Mouse (Mus musculus) liver, embryonic 11.5 days (tissue): Measurements from ENCODE around the gene Ccnb1. TPM values are rescaled to one million over a fixed set of nuclear protein-coding genes. Genes with fewer than 3 reads are reported as not detected.
"Not testable (repeated sequence)": the region's sequence is repeated elsewhere in the genome, so short reads cannot be mapped to it uniquely, and the experiment has no call there.

Source experiments
- ATAC-seq: fragments of 200-750 bp; cut with Nextera tagmentation; replicated peaks from 2 replicates; pipeline ENCODE4 v1.8.0; 2017; ENCODE audit warnings: moderate number of reproducible peaks, mild to moderate bottlenecking, moderate TSS enrichment, moderate library complexity; ENCODE audit not compliant: low FRiP score
- DNase-seq: peaks from one replicate; pipeline ENCODE4 v3.0.0-alpha.2; 2017; ENCODE audit warnings: low spot score
- H3K27ac ChIP-seq: fragments of 300-500 bp; sonication (generic); 2 replicates; pipeline ENCODE4 v1.5.1; 2014; ENCODE audit warnings: mild to moderate bottlenecking, low read depth, low read length, control low read depth
- H3K27me3 ChIP-seq: fragments of 300-500 bp; sonication (generic); replicated peaks from 2 replicates; pipeline ENCODE4 v1.6.1; 2014; ENCODE audit warnings: low read length, mixed read lengths; ENCODE audit not compliant: control insufficient read depth, insufficient read depth
- H3K36me3 ChIP-seq: fragments of 300-500 bp; sonication (generic); 2 replicates; pipeline ENCODE4 v1.6.1; 2014; ENCODE audit warnings: mild to moderate bottlenecking, low read length, moderate library complexity, mixed read lengths; ENCODE audit not compliant: control insufficient read depth, insufficient read depth
- H3K4me1 ChIP-seq: fragments of 300-500 bp; sonication (generic); replicated peaks from 2 replicates; pipeline ENCODE4 v1.6.1; 2014; ENCODE audit warnings: low read length, mixed read lengths; ENCODE audit not compliant: control insufficient read depth, insufficient read depth
- H3K4me2 ChIP-seq: fragments of 300-500 bp; sonication (generic); 2 replicates; pipeline ENCODE4 v1.6.1; 2014; ENCODE audit warnings: mild to moderate bottlenecking, control low read depth, moderate library complexity
- H3K4me3 ChIP-seq: fragments of 300-500 bp; sonication (generic); 2 replicates; pipeline ENCODE4 v1.5.1; 2014; ENCODE audit warnings: low read depth, low read length, control low read depth
- H3K9ac ChIP-seq: fragments of 300-500 bp; sonication (generic); 2 replicates; pipeline ENCODE4 v1.6.1; 2014; ENCODE audit warnings: low read depth, low read length, control low read depth
- H3K9me3 ChIP-seq: fragments of 300-500 bp; sonication (generic); 2 replicates; pipeline ENCODE4 v1.6.1; 2016; ENCODE audit warnings: low read length, inconsistent platforms, mixed read lengths; ENCODE audit not compliant: control insufficient read depth
- WGBS: fragments of 180-500 bp; shearing (Covaris S2); extraction: QIAGEN DNeasy Blood & Tissue Kit; methylation state at CpG from one replicate; pipeline ENCODE4 v1.1.7; 2014; 5-methylcytosine and 5-hydroxymethylcytosine counted together
- polyA plus RNA-seq: library from polyadenylated mRNA; unstranded; fragments of >200 nt; fragmentation: Nextera tagmentation; extraction: Ambion mirVana; gene quantifications from 2 replicates; pipeline ENCODE4 v1.2.1, GENCODE M21; 2014

The Ccnb1 gene
- polyA plus RNA-seq, 1 experiment from 2014 or later = 343 TPM

DNA sequence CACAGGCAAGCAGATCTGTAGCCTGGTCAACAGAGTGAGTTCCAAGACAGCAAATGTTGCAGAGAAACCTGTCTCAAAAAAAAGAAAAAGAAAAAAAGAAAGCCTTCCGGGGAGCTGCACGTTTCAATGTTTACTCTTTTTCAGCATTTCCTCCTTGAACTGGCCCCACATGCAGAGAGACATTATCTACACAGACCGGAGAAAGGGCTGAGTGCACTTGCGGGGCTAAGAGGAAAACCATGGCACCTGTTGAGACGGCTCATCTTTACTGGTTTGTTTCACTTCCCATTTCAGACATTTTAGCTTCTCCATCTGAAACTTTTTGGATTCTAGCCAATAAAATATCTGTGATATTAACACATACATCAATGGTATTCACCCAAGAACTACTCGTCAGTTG, 37.9 kb upstream of the Ccnb1 start:
- Histone ChIP-seq H3K4me2 (no peak overlapping the region), H3K4me1 (no peaks in the 10 kb centered on the region), H3K9ac (no peak overlapping the region), H3K9me3 (no peaks in the 10 kb centered on the region), H3K27ac (no peak overlapping the region), H3K27me3 (no peaks in the 10 kb centered on the region), H3K4me3 (no peak overlapping the region), H3K36me3 (peaks cover 28% of the 10 kb centered on the region)
- 71% methylated on average over 6 of the region's 6 CpGs for WGBS
- no peak for ATAC-seq
- no peak for DNase-seq

DNA sequence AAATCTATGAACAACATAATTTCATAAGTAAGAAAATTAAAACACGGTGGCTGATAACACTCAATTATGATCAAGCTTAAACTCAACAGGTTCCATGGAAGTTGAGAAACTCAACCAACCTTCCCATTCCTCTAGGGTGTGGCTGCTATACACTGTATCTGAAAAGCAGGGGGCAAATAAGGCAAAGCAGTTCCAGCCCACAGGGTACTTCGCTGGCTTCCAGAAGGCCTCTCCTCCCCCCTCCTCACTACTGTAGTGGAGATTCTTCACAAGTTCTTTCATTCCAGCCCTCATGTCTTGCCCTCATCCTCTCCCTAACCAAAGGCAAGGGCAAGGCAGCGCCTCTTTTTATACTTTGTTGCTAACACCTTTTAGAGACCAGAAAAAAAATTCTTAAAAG, 37.5 kb upstream of the Ccnb1 start:
- H3K27ac ChIP-seq = no peak overlapping the region
- H3K36me3 ChIP-seq = peaks cover 31% of the 10 kb centered on the region
- H3K4me1 ChIP-seq = no peaks in the 10 kb centered on the region
- H3K9ac ChIP-seq = no peak overlapping the region
- no peaks in the 10 kb centered on the region for H3K9me3 ChIP-seq
- H3K4me3 ChIP-seq = no peak overlapping the region
- no peaks in the 10 kb centered on the region for H3K27me3 ChIP-seq
- H3K4me2 ChIP-seq = no peak overlapping the region
- 91% methylated on average over 3 of the region's 3 CpGs for WGBS
- DNase-seq (no peak), ATAC-seq (no peak)

DNA sequence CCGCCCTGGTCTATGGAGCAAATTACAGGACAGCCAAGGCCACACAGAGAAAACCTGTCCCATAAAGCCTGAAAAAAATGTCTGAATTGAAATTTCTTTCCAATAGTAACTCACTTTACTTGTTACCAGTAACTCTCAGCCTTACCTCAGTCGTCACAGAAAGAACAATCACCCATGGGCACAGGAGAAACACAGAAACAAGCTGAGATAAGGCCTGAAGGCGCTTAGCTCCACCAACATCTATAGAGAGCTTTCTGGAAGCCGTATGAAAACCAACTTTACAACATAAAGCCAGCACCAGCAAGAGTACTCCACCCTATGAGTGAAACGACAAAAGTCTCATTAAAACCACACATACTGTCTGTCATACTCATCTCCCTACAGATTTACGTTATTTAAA, 28.1 kb upstream of the Ccnb1 start:
- H3K9me3 ChIP-seq = no peaks in the 10 kb centered on the region
- ATAC-seq = no peak
- H3K4me3 ChIP-seq = no peak overlapping the region
- H3K4me1 ChIP-seq = no peaks in the 10 kb centered on the region
- no peak overlapping the region for H3K9ac ChIP-seq
- no peak overlapping the region for H3K27ac ChIP-seq
- WGBS = 85% methylated on average over 6 of the region's 6 CpGs
- H3K4me2 ChIP-seq = no peak overlapping the region
- H3K36me3 ChIP-seq = peaks cover 39% of the 10 kb centered on the region
- no peak for DNase-seq
- H3K27me3 ChIP-seq = no peaks in the 10 kb centered on the region

DNA sequence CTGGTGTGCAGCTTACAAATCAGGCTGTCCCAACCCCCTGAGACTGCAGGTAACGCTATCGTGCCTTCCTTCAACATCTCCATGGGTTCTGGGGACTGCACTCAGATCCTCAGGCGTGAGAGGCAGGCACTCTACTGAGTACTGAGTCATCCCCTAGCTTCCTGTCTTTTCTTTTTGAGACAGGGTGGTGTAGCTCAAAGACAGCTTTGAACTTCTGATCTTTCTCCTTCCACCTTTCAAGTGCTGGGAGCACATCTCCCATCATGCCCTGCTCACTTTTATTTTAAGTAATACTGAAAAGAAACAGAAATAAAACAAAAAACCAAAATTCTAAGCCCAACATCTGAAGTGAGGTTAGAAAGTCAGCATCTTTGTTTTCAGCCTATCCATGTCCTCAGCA, 19.4 kb upstream of the Ccnb1 start:
- Histone ChIP-seq H3K4me1 (no peaks in the 10 kb centered on the region), H3K9ac (no peak overlapping the region), H3K36me3 (peaks cover 51% of the 10 kb centered on the region), H3K4me3 (no peak overlapping the region), H3K9me3 (no peaks in the 10 kb centered on the region), H3K4me2 (no peak overlapping the region), H3K27ac (no peak overlapping the region), H3K27me3 (no peaks in the 10 kb centered on the region)
- DNase-seq (no peak), ATAC-seq (no peak)
- WGBS = 92% methylated on average over 3 of the region's 3 CpGs

DNA sequence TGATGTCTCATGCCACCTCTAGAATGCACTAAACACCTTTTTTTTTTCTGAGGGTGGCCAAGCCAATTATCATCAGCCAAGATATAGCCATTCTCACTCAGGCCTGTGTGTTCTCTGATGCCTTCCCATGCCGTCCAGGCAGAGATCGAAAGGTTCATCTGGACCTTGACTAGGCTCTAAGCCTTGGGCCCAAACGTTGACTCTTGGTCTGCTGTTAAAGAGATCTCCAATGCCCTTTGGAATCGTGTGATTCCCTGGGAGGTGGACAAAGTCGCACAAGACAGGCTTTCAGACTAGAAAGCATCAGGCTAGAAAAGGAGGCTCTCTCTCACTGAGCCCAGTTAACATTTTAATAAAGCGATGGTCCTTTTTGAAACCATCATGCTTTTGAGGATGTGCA, 10.8 kb upstream of the Ccnb1 start:
- H3K9me3 ChIP-seq = no peaks in the 10 kb centered on the region
- DNase-seq (no peak), ATAC-seq (no peak)
- H3K9ac ChIP-seq = no peak overlapping the region
- no peaks in the 10 kb centered on the region for H3K4me1 ChIP-seq
- H3K4me2 ChIP-seq = no peak overlapping the region
- H3K36me3 ChIP-seq = peaks cover 10% of the 10 kb centered on the region; the same call in 1 of the 2 replicates
- 85% methylated on average over 6 of the region's 6 CpGs for WGBS
- H3K27me3 ChIP-seq = no peaks in the 10 kb centered on the region
- no peak overlapping the region for H3K27ac ChIP-seq
- H3K4me3 ChIP-seq = no peak overlapping the region

DNA sequence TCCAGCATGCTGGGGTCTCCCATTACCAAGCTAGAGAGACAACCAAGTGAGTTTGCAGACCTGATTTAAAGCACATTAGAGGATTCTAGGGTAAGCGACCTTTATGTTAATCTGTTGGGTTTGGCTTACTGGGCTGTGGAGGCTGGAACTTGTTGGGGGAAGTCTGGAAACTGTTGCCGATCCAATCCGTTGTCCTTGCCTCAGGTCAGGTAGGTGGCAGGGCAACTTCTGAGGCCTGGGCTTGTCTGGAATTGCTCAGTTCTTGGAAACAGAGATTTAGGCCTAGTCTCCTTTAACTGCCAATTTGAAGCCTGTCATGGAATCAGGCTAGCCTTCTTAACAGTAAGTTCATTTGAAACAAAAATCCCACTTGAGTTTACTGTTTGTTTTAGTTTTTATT, 2.7 kb upstream of the Ccnb1 start:
- H3K36me3 ChIP-seq = peaks cover 3% of the 10 kb centered on the region; the same call in 1 of the 2 replicates
- DNase-seq (no peak), ATAC-seq (no peak)
- no peak overlapping the region for H3K4me2 ChIP-seq
- no peaks in the 10 kb centered on the region for H3K9me3 ChIP-seq
- no peak overlapping the region for H3K4me3 ChIP-seq
- H3K9ac ChIP-seq = no peak overlapping the region
- WGBS = 87% methylated on average over 3 of the region's 3 CpGs
- H3K27ac ChIP-seq = no peak overlapping the region
- peaks cover 10% of the 10 kb centered on the region for H3K4me1 ChIP-seq
- H3K27me3 ChIP-seq = no peaks in the 10 kb centered on the region

DNA sequence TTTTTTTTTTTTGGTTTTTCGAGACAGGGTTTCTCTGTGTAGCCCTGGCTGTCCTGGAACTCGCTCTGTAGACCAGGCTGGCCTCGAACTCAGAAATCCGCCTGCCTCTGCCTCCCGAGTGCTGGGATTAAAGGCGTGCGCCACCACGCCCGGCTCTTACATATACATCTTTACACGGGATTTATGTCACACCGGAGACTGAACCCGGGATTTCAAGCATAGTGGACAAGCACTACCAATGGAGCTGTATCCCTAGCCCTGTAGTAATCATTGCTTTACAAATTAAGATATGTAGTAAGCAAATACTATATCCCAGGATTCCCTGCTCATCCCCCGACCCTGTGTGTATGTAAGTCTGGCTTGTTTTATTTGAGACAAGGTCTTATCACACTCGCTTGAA, 1.7 kb upstream of the Ccnb1 start:
- ATAC-seq, H3K9ac ChIP-seq, H3K9me3 ChIP-seq, DNase-seq, H3K4me3 ChIP-seq, H3K4me2 ChIP-seq, H3K27me3 ChIP-seq, H3K27ac ChIP-seq: not testable (repeated sequence)
- peaks cover 18% of the 10 kb centered on the region for H3K4me1 ChIP-seq
- 93% methylated on average over 10 of the region's 14 CpGs for WGBS
- H3K36me3 ChIP-seq = peaks cover 11% of the 10 kb centered on the region; the same call in 1 of the 2 replicates

DNA sequence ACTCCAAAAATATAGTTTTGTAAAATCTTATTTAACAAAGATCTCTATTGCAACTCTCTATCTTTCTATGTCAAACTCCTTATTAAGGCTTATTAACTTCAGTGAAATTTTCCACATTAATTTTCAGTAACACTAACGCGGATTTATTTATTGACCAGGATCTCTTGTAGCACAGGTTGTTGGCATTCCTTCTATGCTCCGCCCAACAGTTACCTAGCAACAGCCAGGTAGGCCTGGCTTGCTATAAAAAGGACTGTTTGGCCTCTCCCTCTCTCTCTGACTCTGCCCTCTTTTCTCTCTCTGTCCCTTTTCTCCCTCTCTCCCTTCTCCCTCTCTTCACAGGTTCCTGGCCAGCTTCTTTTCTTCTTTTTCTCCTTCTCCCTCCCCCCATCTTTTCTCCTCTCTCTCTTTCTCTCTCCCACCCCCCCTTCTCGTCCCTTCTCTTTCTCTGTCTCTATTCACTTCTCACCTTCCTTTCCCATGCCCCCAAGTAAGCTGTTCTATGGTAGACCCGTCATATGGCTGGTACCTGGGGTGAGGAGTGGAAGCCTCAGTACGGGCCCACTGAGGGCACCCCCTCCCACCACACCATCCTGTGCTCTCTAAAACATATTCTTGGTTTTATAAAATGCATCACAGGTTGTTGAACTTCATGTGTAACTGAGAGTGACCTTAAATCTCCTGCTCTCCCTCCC, 1.1 kb upstream of the Ccnb1 start:
- Histone ChIP-seq H3K4me1 (peaks cover 18% of the 10 kb centered on the region), H3K9me3 (no peaks in the 10 kb centered on the region), H3K36me3 (peaks cover 15% of the 10 kb centered on the region; the same call in 1 of the 2 replicates), H3K4me3 (no peak overlapping the region), H3K9ac (no peak overlapping the region), H3K4me2 (no peak overlapping the region), H3K27me3 (no peaks in the 10 kb centered on the region), H3K27ac (no peak overlapping the region)
- DNase-seq (no peak), ATAC-seq (no peak)
- WGBS = 78% methylated on average over 6 of the region's 6 CpGs

DNA sequence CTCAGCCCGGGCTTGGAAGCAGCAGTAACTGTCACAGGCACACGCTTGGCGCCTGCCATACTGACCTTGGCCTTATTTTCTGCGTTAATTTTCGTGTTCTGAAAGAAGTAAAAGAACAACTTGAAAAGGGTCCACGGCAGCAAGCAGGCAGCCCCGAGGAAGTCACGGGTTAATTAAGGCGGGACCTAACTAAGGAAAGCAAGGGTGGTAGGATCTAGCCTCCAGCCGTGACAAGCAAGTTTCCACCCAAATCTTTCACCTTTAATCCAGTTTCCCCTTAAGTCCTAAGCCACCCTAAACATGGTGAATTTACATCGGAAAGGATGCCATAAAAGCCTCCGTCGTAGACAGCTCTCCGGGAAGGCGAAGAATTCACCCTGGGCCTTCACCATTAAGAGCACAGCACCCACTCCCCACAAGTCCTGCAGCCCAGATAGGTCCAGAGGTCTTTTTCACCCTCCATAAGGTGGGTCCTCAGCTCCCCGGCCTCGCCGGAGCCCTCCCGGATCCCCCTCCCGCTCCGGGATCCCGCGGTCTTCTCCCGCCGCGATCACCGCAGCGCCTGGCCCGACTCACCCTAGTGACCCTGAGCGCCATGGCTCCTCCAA, 460 bp downstream of the Ccnb1 start:
- under 1% methylated on average over 30 of the region's 30 CpGs for WGBS
- peak; percentile 25 for ATAC-seq

More for the DNA sequence above, 460 bp downstream of the Ccnb1 start:
- Histone ChIP-seq H3K27me3 (no peaks in the 10 kb centered on the region), H3K4me1 (peaks cover 18% of the 10 kb centered on the region), H3K9ac (peak overlapping the region; percentile 95), H3K36me3 (peaks cover 28% of the 10 kb centered on the region), H3K4me2 (peak overlapping the region; percentile 75), H3K27ac (peak overlapping the region; percentile 87), H3K4me3 (peak overlapping the region; percentile 88), H3K9me3 (no peaks in the 10 kb centered on the region)
- DNase-seq = no peak
